Mouse (Mus musculus) stomach, embryonic 14.5 days (tissue): ENCODE measurements around the gene Fam241b. TPM values are rescaled to one million over a fixed set of nuclear protein-coding genes. Genes with fewer than 3 reads are reported as not detected.

Experiments used
- ATAC-seq: fragments of 200-750 bp; cut with Nextera tagmentation; 2 replicates; pipeline ENCODE4 v1.8.0; 2017; ENCODE audit warnings: low read depth, moderate TSS enrichment; ENCODE audit not compliant: insufficient number of reproducible peaks, insufficient read depth, low FRiP score
- H3K27ac ChIP-seq: fragments of 300-500 bp; sonication (generic); 2 replicates; pipeline ENCODE4 v1.5.1; 2014; ENCODE audit warnings: mild to moderate bottlenecking, low read length, moderate library complexity, mixed read lengths
- H3K27me3 ChIP-seq: fragments of 300-500 bp; sonication (generic); 2 replicates; pipeline ENCODE4 v1.6.1; 2014; ENCODE audit warnings: low read length, control low read depth, mixed read lengths; ENCODE audit not compliant: control insufficient read depth, insufficient read depth
- H3K36me3 ChIP-seq: fragments of 300-500 bp; sonication (generic); 2 replicates; pipeline ENCODE4 v1.6.1; 2014; ENCODE audit warnings: mild to moderate bottlenecking, control low read depth, low read length, moderate library complexity, mixed read lengths; ENCODE audit not compliant: control insufficient read depth, insufficient read depth
- H3K4me1 ChIP-seq: fragments of 300-500 bp; sonication (generic); 2 replicates; pipeline ENCODE4 v1.6.1; 2014; ENCODE audit warnings: low read length, control low read depth, mixed read lengths; ENCODE audit not compliant: control insufficient read depth, insufficient read depth
- H3K4me2 ChIP-seq: fragments of 300-500 bp; sonication (generic); replicated peaks from 2 replicates; pipeline ENCODE4 v1.6.1; 2014; ENCODE audit warnings: low read depth, low read length, control low read depth
- H3K4me3 ChIP-seq: fragments of 300-500 bp; sonication (generic); 2 replicates; pipeline ENCODE4 v1.5.1; 2014; ENCODE audit warnings: low read depth, low read length, control low read depth
- H3K9ac ChIP-seq: fragments of 300-500 bp; sonication (generic); replicated peaks from 2 replicates; pipeline ENCODE4 v1.6.1; 2014; ENCODE audit warnings: low read depth, mild to moderate bottlenecking, control low read depth, low read length, moderate library complexity, mixed read lengths
- H3K9me3 ChIP-seq: fragments of 300-500 bp; sonication (generic); 2 replicates; pipeline ENCODE4 v1.6.1; 2016; ENCODE audit warnings: low read depth, low read length, control low read depth; ENCODE audit not compliant: control insufficient read depth
- WGBS: fragments of 180-500 bp; shearing (Covaris S2); extraction: QIAGEN DNeasy Blood & Tissue Kit; methylation state at CpG from one replicate; pipeline ENCODE4 v1.1.7; 2014; 5-methylcytosine and 5-hydroxymethylcytosine counted together
- polyA plus RNA-seq: library from polyadenylated mRNA; unstranded; fragments of >200 nt; fragmentation: Nextera tagmentation; extraction: Ambion mirVana; gene quantifications from 2 replicates; pipeline ENCODE4 v1.2.1, GENCODE M21; 2014

Gene Fam241b
- polyA plus RNA-seq, 1 experiment from 2014 or later: 8.1 TPM

- Histone ChIP-seq H3K9me3 (no peaks in the 10 kb centered on the region), H3K36me3 (no peaks in the 10 kb centered on the region), H3K4me2 (no peak overlapping the region), H3K4me3 (no peak overlapping the region), H3K27me3 (peaks cover 31% of the 10 kb centered on the region), H3K27ac (no peak overlapping the region), H3K4me1 (no peaks in the 10 kb centered on the region), H3K9ac (no peak overlapping the region)
- ATAC-seq: no peak
- WGBS: 12% methylated on average over 3 of the region's 3 CpGs
These were observed 5.7 kb downstream of the Fam241b start for GRCm38 (mm10) chr10:62138040-62138439.

- WGBS: 18% methylated on average over 4 of the region's 4 CpGs
These were observed 6.6 kb downstream of the Fam241b start for GRCm38 (mm10) chr10:62137150-62137549.

GRCm38 (mm10) chr10:62135696-62136470 is 7.8 kb downstream of the Fam241b start:
- Histone ChIP-seq H3K4me1 (no peaks in the 10 kb centered on the region; the same call in 1 of the 2 replicates), H3K27ac (no peak overlapping the region), H3K9ac (no peak overlapping the region), H3K9me3 (no peaks in the 10 kb centered on the region), H3K4me3 (no peak overlapping the region), H3K4me2 (no peak overlapping the region), H3K36me3 (no peaks in the 10 kb centered on the region), H3K27me3 (peaks cover 48% of the 10 kb centered on the region)
- 4% methylated on average over 8 of the region's 8 CpGs for WGBS
- no peak for ATAC-seq

More at GRCm38 (mm10) chr10:62137150-62137549, 6.6 kb downstream of the Fam241b start:
- Histone ChIP-seq H3K36me3 (no peaks in the 10 kb centered on the region), H3K4me1 (no peaks in the 10 kb centered on the region; the same call in 1 of the 2 replicates), H3K9ac (no peak overlapping the region), H3K4me3 (no peak overlapping the region), H3K9me3 (no peaks in the 10 kb centered on the region), H3K27me3 (peaks cover 40% of the 10 kb centered on the region), H3K27ac (no peak overlapping the region), H3K4me2 (no peak overlapping the region)
- ATAC-seq: no peak

- Histone ChIP-seq H3K27me3 (peaks cover 79% of the 10 kb centered on the region), H3K9ac (no peak within 1 kb of the TSS), H3K9me3 (no peaks in the 10 kb centered on the region), H3K4me3 (peak within 1 kb of the TSS; percentile 24; the same call in 1 of the 2 replicates), H3K4me1 (no peaks in the 10 kb centered on the region; the same call in 1 of the 2 replicates), H3K36me3 (no peaks in the 10 kb centered on the region), H3K27ac (no peak within 1 kb of the TSS), H3K4me2 (peak within 1 kb of the TSS; percentile 34)
- WGBS: 0% methylated on average over 28 of the region's 29 CpGs
- ATAC-seq: no peak
These were observed 10.9 kb downstream of the Fam241b start, which contains the start of gene Neurog3 for GRCm38 (mm10) chr10:62132691-62133281. TSS of gene Neurog3 (plus strand) at chr10:62133090.

GRCm38 (mm10) chr10:62128316-62128951 is 15.3 kb downstream of the Fam241b start:
- H3K9ac ChIP-seq: no peak overlapping the region
- H3K27ac ChIP-seq: no peak overlapping the region
- no peak for ATAC-seq
- 3% methylated on average over 32 of the region's 32 CpGs for WGBS
- H3K27me3 ChIP-seq: peaks cover 64% of the 10 kb centered on the region
- H3K4me1 ChIP-seq: no peaks in the 10 kb centered on the region; the same call in 1 of the 2 replicates
- no peak overlapping the region for H3K4me2 ChIP-seq
- H3K4me3 ChIP-seq: no peak overlapping the region
- H3K36me3 ChIP-seq: no peaks in the 10 kb centered on the region
- H3K9me3 ChIP-seq: no peaks in the 10 kb centered on the region

- H3K27ac ChIP-seq: no peak overlapping the region
- no peak for ATAC-seq
- no peak overlapping the region for H3K9ac ChIP-seq
- H3K27me3 ChIP-seq: peaks cover 58% of the 10 kb centered on the region
- H3K9me3 ChIP-seq: no peaks in the 10 kb centered on the region
- H3K4me2 ChIP-seq: no peak overlapping the region
- no peak overlapping the region for H3K4me3 ChIP-seq
- no peaks in the 10 kb centered on the region for H3K36me3 ChIP-seq
- WGBS: 34% methylated on average over 21 of the region's 21 CpGs
- no peaks in the 10 kb centered on the region; the same call in 1 of the 2 replicates for H3K4me1 ChIP-seq
These were observed 15.9 kb downstream of the Fam241b start for GRCm38 (mm10) chr10:62127711-62128231.

- H3K27me3 ChIP-seq: peaks cover 52% of the 10 kb centered on the region
- H3K9me3 ChIP-seq: no peaks in the 10 kb centered on the region
- H3K4me1 ChIP-seq: no peaks in the 10 kb centered on the region
- H3K4me2 ChIP-seq: no peak overlapping the region
- H3K27ac ChIP-seq: no peak overlapping the region
- no peaks in the 10 kb centered on the region for H3K36me3 ChIP-seq
- ATAC-seq: no peak
- WGBS: 50% methylated on average over 6 of the region's 6 CpGs
- no peak overlapping the region for H3K9ac ChIP-seq
- no peak overlapping the region for H3K4me3 ChIP-seq
These were observed 16.6 kb downstream of the Fam241b start for GRCm38 (mm10) chr10:62127137-62127536.

- no peak for ATAC-seq
- H3K36me3 ChIP-seq: no peaks in the 10 kb centered on the region
- no peaks in the 10 kb centered on the region for H3K27me3 ChIP-seq
- no peaks in the 10 kb centered on the region for H3K4me1 ChIP-seq
- 73% methylated on average over 9 of the region's 9 CpGs for WGBS
- H3K9ac ChIP-seq: no peak overlapping the region
- no peak overlapping the region for H3K4me3 ChIP-seq
- no peak overlapping the region for H3K27ac ChIP-seq
- no peaks in the 10 kb centered on the region for H3K9me3 ChIP-seq
- no peak overlapping the region for H3K4me2 ChIP-seq
These were observed 29.7 kb downstream of the Fam241b start for GRCm38 (mm10) chr10:62113865-62114647.
